In the genomic region with DNA sequence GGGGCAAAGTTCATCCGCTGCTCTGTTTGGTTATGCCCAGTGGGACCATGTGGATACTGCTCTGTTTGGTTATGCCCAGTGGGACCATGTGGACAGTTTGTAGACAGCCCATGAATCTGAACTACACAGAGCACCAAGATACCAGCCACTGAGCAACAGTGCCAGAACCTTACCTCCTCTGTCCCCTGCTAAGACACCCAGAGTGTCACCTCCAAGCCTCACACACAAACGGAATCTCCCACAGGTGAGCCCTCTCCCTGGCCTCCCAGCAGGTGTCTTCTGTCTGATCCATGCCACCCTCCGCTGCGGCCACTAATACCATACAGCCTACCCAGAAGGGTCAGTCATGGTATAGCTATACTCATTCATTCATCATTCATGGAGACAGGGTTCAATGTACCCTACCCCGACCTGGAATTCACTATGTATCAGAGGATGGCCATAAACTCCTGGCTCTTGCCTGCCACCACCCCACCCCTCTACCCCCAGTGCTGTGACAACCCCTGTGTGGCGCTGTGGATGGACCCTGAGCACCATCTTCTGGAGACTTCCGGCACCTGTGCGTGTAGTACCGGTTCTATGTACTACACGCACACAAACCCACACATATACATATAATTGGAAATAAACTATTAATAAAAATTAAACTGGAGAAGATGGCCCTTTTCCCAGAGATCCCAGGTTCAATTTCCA, we compare ENCODE assay signal across 8 mouse cellular contexts. TPM values are rescaled to one million over a fixed set of nuclear protein-coding genes. Genes with fewer than 3 reads are reported as not detected.
A peak's percentile ranks its signal among the peaks of the same experiment; 100 is the strongest.
DNase-seq lines count a peak whose midpoint lies in the region; ATAC-seq and TF ChIP-seq lines count a peak whose summit lies in the region.

No protein-coding gene starts in this region.

- peak; percentile 58 for DNase-seq in adrenal gland, postnatal 14 days
- DNase-seq in adrenal gland, postnatal 4 days (ENCODE audit: low spot score in 2 of 2) = no peak
- peak; percentile 50 to 53 for DNase-seq in B cell, adult 2 months
- no peak for DNase-seq in liver, embryonic 14.5 days (ENCODE audit: low read depth in 3 of 3, low spot score in 3 of 3)
- peak; percentile 65 for DNase-seq in thymus, postnatal 4 days
- no peak for DNase-seq in layer of hippocampus, postnatal 10 days (ENCODE audit: low spot score in 2 of 2)
- DNase-seq in urinary bladder, adult 18-20 months (ENCODE audit: low spot score in 2 of 2) = no peak

- peak overlapping the region; percentile 83 for H3K9ac ChIP-seq in forebrain, embryonic 12.5 days
- peak overlapping the region; percentile 74 for H3K9ac ChIP-seq in liver, embryonic 14.5 days (replicated peaks)

- TF ChIP-seq EP300 in liver, embryonic 14.5 days (IDR thresholded peaks at IDR 0.05; ENCODE audit: low read depth) = no peak

- H3K9me3 ChIP-seq in forebrain, embryonic 12.5 days = peaks cover 5% of the 10 kb centered on the region; the same call in 1 of the 2 replicates
- no peaks in the 10 kb centered on the region for H3K9me3 ChIP-seq in liver, embryonic 14.5 days (ENCODE audit: control insufficient read depth, low read length)

- H3K4me1 ChIP-seq in forebrain, embryonic 12.5 days = peaks cover 37% of the 10 kb centered on the region
- peaks cover 16 to 20% of the 10 kb centered on the region in 2 experiments for H3K4me1 ChIP-seq in liver, embryonic 14.5 days (replicated peaks; ENCODE audit: control insufficient read depth in 2 of 2, insufficient read depth in 2 of 2, low read length in 1 of 2)

- 61% methylated on average over 10 of the region's 10 CpGs for WGBS in forebrain, embryonic 12.5 days
- 43% methylated on average over 10 of the region's 10 CpGs for WGBS in liver, embryonic 14.5 days (ENCODE audit: insufficient replicate concordance)

- peak overlapping the region; percentile 90 for H3K4me3 ChIP-seq in forebrain, embryonic 12.5 days (replicated peaks)
- H3K4me3 ChIP-seq in liver, embryonic 14.5 days (ENCODE audit: insufficient read depth in 1 of 2, low read depth in 2 of 2, low read length in 2 of 2) = peak overlapping the region; percentile 79 to 85

- no peaks in the 10 kb centered on the region for H3K27me3 ChIP-seq in forebrain, embryonic 12.5 days
- H3K27me3 ChIP-seq in liver, embryonic 14.5 days (ENCODE audit: control insufficient read depth, insufficient read depth, low read length) = no peaks in the 10 kb centered on the region

- H3K4me2 ChIP-seq in forebrain, embryonic 12.5 days = peak overlapping the region; percentile 93
- peak overlapping the region; percentile 92 for H3K4me2 ChIP-seq in liver, embryonic 14.5 days (ENCODE audit: low read depth)

- H3K36me3 ChIP-seq in forebrain, embryonic 12.5 days (replicated peaks) = peaks cover 48% of the 10 kb centered on the region
- peaks cover 29% of the 10 kb centered on the region for H3K36me3 ChIP-seq in liver, embryonic 14.5 days (replicated peaks; ENCODE audit: control insufficient read depth, insufficient read depth, low read depth)

- TF ChIP-seq CTCF in liver, embryonic 14.5 days (IDR thresholded peaks at IDR 0.05; ENCODE audit: low read depth) = peak; percentile 72

- ATAC-seq in forebrain, embryonic 12.5 days (ENCODE audit: low FRiP score) = no peak
- ATAC-seq in liver, embryonic 14.5 days (ENCODE audit: insufficient read depth) = no peak

- no peak overlapping the region for H3K27ac ChIP-seq in forebrain, embryonic 12.5 days
- no peak overlapping the region for H3K27ac ChIP-seq in liver, embryonic 14.5 days

RNA-seq across cellular contexts. Expression of gene Uqcr11, which starts 1.0 kb away (rescaled TPM):
- 1,202 and 1,279 TPM in 2 replicates for total RNA-seq in adrenal gland, postnatal 14 days (2021)
- 100 to 1,000 TPM; 535 to 613 TPM for total RNA-seq in adrenal gland, postnatal 4 days (2021)
- 371 and 400 TPM in 2 replicates for polyA plus RNA-seq in forebrain, embryonic 12.5 days (2016; fragmentation: Nextera tagmentation; extraction: Ambion mirVana)
- polyA plus RNA-seq in liver, embryonic 14.5 days (2012; rRNA removed) = 359 and 571 TPM in 2 replicates
- polyA plus RNA-seq in liver, embryonic 14.5 days (2014; fragmentation: Nextera tagmentation; extraction: Ambion mirVana) = 729 and 738 TPM in 2 replicates
- 100 to 1,000 TPM; 503 to 527 TPM for total RNA-seq in layer of hippocampus, postnatal 10 days (2021)

RNA-seq across cellular contexts. Expression of gene Mbd3, which starts 6.3 kb away (rescaled TPM):
- 106 and 116 TPM in 2 replicates for total RNA-seq in adrenal gland, postnatal 14 days (2021)
- total RNA-seq in adrenal gland, postnatal 4 days (2021) = 100 to 1,000 TPM; 142 to 147 TPM
- polyA plus RNA-seq in forebrain, embryonic 12.5 days (2016; fragmentation: Nextera tagmentation; extraction: Ambion mirVana) = 312 and 327 TPM in 2 replicates
- polyA plus RNA-seq in liver, embryonic 14.5 days (2012; rRNA removed) = 66.7 and 79.5 TPM in 2 replicates
- polyA plus RNA-seq in liver, embryonic 14.5 days (2014; fragmentation: Nextera tagmentation; extraction: Ambion mirVana) = 43.7 and 44.3 TPM in 2 replicates
- total RNA-seq in layer of hippocampus, postnatal 10 days (2021) = 100 to 1,000 TPM; 119 to 129 TPM

RNA-seq across cellular contexts. Expression of gene Mex3d, which starts 18.2 kb away (rescaled TPM):
- 21.8 and 22.8 TPM in 2 replicates for total RNA-seq in adrenal gland, postnatal 14 days (2021)
- total RNA-seq in adrenal gland, postnatal 4 days (2021) = 10 to 100 TPM; 25.4 to 26.7 TPM
- polyA plus RNA-seq in forebrain, embryonic 12.5 days (2016; fragmentation: Nextera tagmentation; extraction: Ambion mirVana) = 17.3 and 21.3 TPM in 2 replicates
- polyA plus RNA-seq in liver, embryonic 14.5 days (2012; rRNA removed) = 3.2 and 3.3 TPM in 2 replicates
- polyA plus RNA-seq in liver, embryonic 14.5 days (2014; fragmentation: Nextera tagmentation; extraction: Ambion mirVana) = 0.55 and 1.1 TPM in 2 replicates
- total RNA-seq in layer of hippocampus, postnatal 10 days (2021) = 10 to 100 TPM; 33.6 to 36.6 TPM

RNA-seq across cellular contexts. Expression of gene Tcf3, which starts 27.8 kb away (rescaled TPM):
- 54.4 and 61.8 TPM in 2 replicates for total RNA-seq in adrenal gland, postnatal 14 days (2021)
- 100 to 1,000 TPM; 112 to 116 TPM for total RNA-seq in adrenal gland, postnatal 4 days (2021)
- 203 and 205 TPM in 2 replicates for polyA plus RNA-seq in forebrain, embryonic 12.5 days (2016; fragmentation: Nextera tagmentation; extraction: Ambion mirVana)
- 54.7 and 74.7 TPM in 2 replicates for polyA plus RNA-seq in liver, embryonic 14.5 days (2012; rRNA removed)
- 41.9 and 55.4 TPM in 2 replicates for polyA plus RNA-seq in liver, embryonic 14.5 days (2014; fragmentation: Nextera tagmentation; extraction: Ambion mirVana)
- 10 to 100 TPM; 36.1 to 42.9 TPM for total RNA-seq in layer of hippocampus, postnatal 10 days (2021)

RNA-seq across cellular contexts. Expression of gene Plk5, which starts 49.4 kb away (rescaled TPM):
- total RNA-seq in adrenal gland, postnatal 14 days (2021) = 0.30 and 0.44 TPM in 2 replicates
- total RNA-seq in adrenal gland, postnatal 4 days (2021) = under 1 TPM in 1 of 2 experiments, not detected in 1; 0.36 TPM
- 0.23 and 0.40 TPM in 2 replicates for polyA plus RNA-seq in forebrain, embryonic 12.5 days (2016; fragmentation: Nextera tagmentation; extraction: Ambion mirVana)
- polyA plus RNA-seq in liver, embryonic 14.5 days (2012; rRNA removed) = 0.08 and 0.10 TPM in 2 replicates
- 0.09 TPM in 1 of 2 replicates, not detected in the other for polyA plus RNA-seq in liver, embryonic 14.5 days (2014; fragmentation: Nextera tagmentation; extraction: Ambion mirVana)
- total RNA-seq in layer of hippocampus, postnatal 10 days (2021) = 1 to 10 TPM; 1.7 to 3.8 TPM

Comparison
In these comparisons a context has a peak if more than half of its experiments do, and no peak if none do; other contexts are left out.
1. DNase-seq: peak in adrenal gland, postnatal 14 days (single experiment), B cell, adult 2 months (2 of 2) and thymus, postnatal 4 days (single experiment); none in adrenal gland, postnatal 4 days (0 of 2), liver, embryonic 14.5 days (0 of 3), layer of hippocampus, postnatal 10 days (0 of 2) and urinary bladder, adult 18-20 months (0 of 2).